10 mouse cellular contexts compared by ENCODE assay signal in genomic region chr10:127652906-127653638, GRCm38 (mm10). TPM values are rescaled to one million over a fixed set of nuclear protein-coding genes. Genes with fewer than 3 reads are reported as not detected.
DNase-seq lines count a peak whose midpoint lies in the region; ATAC-seq and TF ChIP-seq lines count a peak whose summit lies in the region.
"Had no signal": no experiment of that assay in that cellular context is flagged by ENCODE, and none has a peak within 500 bp of the region (broad histone marks: within the 10 kb centered on the region; RNA-seq: fewer than 3 reads in every experiment).

No protein-coding gene starts in this region.

- no peak overlapping the region for H3K9ac ChIP-seq in heart, embryonic 13.5 days
- H3K9ac ChIP-seq in embryonic facial prominence, embryonic 14.5 days (ENCODE audit: low read depth, low read length) = 0 out of 2 replicates have a peak overlapping the region, but pooled peaks have one; percentile 32
- 0 out of 2 replicates have a peak overlapping the region, but pooled peaks have one; percentile 20 for H3K9ac ChIP-seq in liver, embryonic 11.5 days (ENCODE audit: low read depth, low read length)

- H3K4me3 ChIP-seq in heart, embryonic 13.5 days = 0 out of 2 replicates have a peak overlapping the region, but pooled peaks have one; percentile 6
- H3K4me3 ChIP-seq in E14TG2a.4 (replicated peaks; ENCODE audit: low read length) = peak overlapping the region; percentile 79
- H3K4me3 ChIP-seq in embryonic facial prominence, embryonic 14.5 days (ENCODE audit: low read depth, low read length) = no peak overlapping the region
- H3K4me3 ChIP-seq in liver, embryonic 11.5 days (ENCODE audit: low read depth, low read length) = no peak overlapping the region; the same call in 1 of the 2 replicates

- WGBS in heart, embryonic 13.5 days = 47% methylated on average over 21 of the region's 21 CpGs
- WGBS in embryonic facial prominence, embryonic 14.5 days = 47% methylated on average over 21 of the region's 21 CpGs
- WGBS in liver, embryonic 11.5 days = 58% methylated on average over 21 of the region's 21 CpGs

- H3K9me3 ChIP-seq in heart, embryonic 13.5 days = no peaks in the 10 kb centered on the region
- no peaks in the 10 kb centered on the region for H3K9me3 ChIP-seq in E14TG2a.4 (ENCODE audit: low read length)
- H3K9me3 ChIP-seq in embryonic facial prominence, embryonic 14.5 days (ENCODE audit: control insufficient read depth, low read length) = no peaks in the 10 kb centered on the region
- no peaks in the 10 kb centered on the region for H3K9me3 ChIP-seq in liver, embryonic 11.5 days (ENCODE audit: control insufficient read depth, low read length)

- H3K4me1 ChIP-seq in heart, embryonic 13.5 days = peaks cover 9% of the 10 kb centered on the region
- H3K4me1 ChIP-seq in E14TG2a.4 (replicated peaks; ENCODE audit: low read depth, low read length) = peaks cover 56% of the 10 kb centered on the region
- H3K4me1 ChIP-seq in embryonic facial prominence, embryonic 14.5 days (ENCODE audit: control insufficient read depth, insufficient read depth, low read length) = no peaks in the 10 kb centered on the region
- peaks cover 5% of the 10 kb centered on the region for H3K4me1 ChIP-seq in liver, embryonic 11.5 days (replicated peaks; ENCODE audit: control insufficient read depth, insufficient read depth, low read length)

- no peak for ATAC-seq in heart, embryonic 13.5 days (ENCODE audit: extremely low read depth, insufficient number of reproducible peaks, low FRiP score, low TSS enrichment)
- ATAC-seq in embryonic facial prominence, embryonic 14.5 days (ENCODE audit: low read depth) = no peak
- ATAC-seq in liver, embryonic 11.5 days (replicated peaks; ENCODE audit: low FRiP score) = no peak

- H3K27me3 ChIP-seq in heart, embryonic 13.5 days (replicated peaks) = no peaks in the 10 kb centered on the region
- H3K27me3 ChIP-seq in E14TG2a.4 (ENCODE audit: insufficient read depth, low read length) = 0 out of 2 replicates have a peak, but pooled peaks cover 8% of the 10 kb centered on the region
- H3K27me3 ChIP-seq in embryonic facial prominence, embryonic 14.5 days (replicated peaks; ENCODE audit: control insufficient read depth, insufficient read depth, low read length) = no peaks in the 10 kb centered on the region
- H3K27me3 ChIP-seq in liver, embryonic 11.5 days (replicated peaks; ENCODE audit: control insufficient read depth, insufficient read depth, low read length) = no peaks in the 10 kb centered on the region

- peak overlapping the region; percentile 16 for H3K4me2 ChIP-seq in heart, embryonic 13.5 days
- peak overlapping the region; percentile 26 for H3K4me2 ChIP-seq in embryonic facial prominence, embryonic 14.5 days (ENCODE audit: low read depth, low read length)
- peak overlapping the region; percentile 25 for H3K4me2 ChIP-seq in liver, embryonic 11.5 days

- H3K36me3 ChIP-seq in heart, embryonic 13.5 days = peaks cover 91% of the 10 kb centered on the region
- H3K36me3 ChIP-seq in E14TG2a.4 (ENCODE audit: insufficient read depth, low read length) = no peaks in the 10 kb centered on the region
- H3K36me3 ChIP-seq in embryonic facial prominence, embryonic 14.5 days (ENCODE audit: control insufficient read depth, insufficient read depth, low read length) = peaks cover 67% of the 10 kb centered on the region
- peaks cover 12% of the 10 kb centered on the region for H3K36me3 ChIP-seq in liver, embryonic 11.5 days (ENCODE audit: control insufficient read depth, insufficient read depth, low read length)

- DNase-seq in heart, adult 18-20 months = no peak
- no peak for DNase-seq in embryonic facial prominence, embryonic 14.5 days (ENCODE audit: low spot score)
- DNase-seq in liver, embryonic 11.5 days (ENCODE audit: low spot score) = no peak
- DNase-seq in Muller cell, postnatal 12 days (ENCODE audit: inconsistent ontology term) = no peak
- DNase-seq in right cerebral cortex, postnatal 4 days = no peak
- no peak for DNase-seq in cerebellum, postnatal 25 days
- DNase-seq: gastrocnemius, postnatal 36 days had no signal

- H3K27ac ChIP-seq in heart, embryonic 13.5 days (replicated peaks) = no peak overlapping the region
- H3K27ac ChIP-seq in embryonic facial prominence, embryonic 14.5 days (replicated peaks; ENCODE audit: low read depth, low read length) = no peak overlapping the region
- H3K27ac ChIP-seq in liver, embryonic 11.5 days (ENCODE audit: low read depth, low read length) = no peak overlapping the region; the same call in 1 of the 2 replicates

- no peak for TF ChIP-seq CTCF in E14TG2a.4 (conservative IDR thresholded peaks at IDR 0.05; ENCODE audit: low read length)

RNA-seq across cellular contexts. Expression of gene Stat6, which starts 10.3 kb away (rescaled TPM):
- polyA plus RNA-seq in heart, embryonic 13.5 days (2015; fragmentation: Nextera tagmentation; extraction: Ambion mirVana) = 24.5 and 24.6 TPM in 2 replicates
- total RNA-seq in heart, adult 18-20 months (2021) = 10 to 100 TPM; 45.2 to 45.7 TPM
- 22.9 and 23.1 TPM in 2 replicates for polyA plus RNA-seq in embryonic facial prominence, embryonic 14.5 days (2014; fragmentation: Nextera tagmentation; extraction: Ambion mirVana)
- polyA plus RNA-seq in liver, embryonic 11.5 days (2014; fragmentation: Nextera tagmentation; extraction: Ambion mirVana) = 28.7 TPM in 2 replicates

RNA-seq across cellular contexts. Expression of gene Nemp1, which starts 13.6 kb away (rescaled TPM):
- 7.1 and 7.4 TPM in 2 replicates for polyA plus RNA-seq in heart, embryonic 13.5 days (2015; fragmentation: Nextera tagmentation; extraction: Ambion mirVana)
- total RNA-seq in heart, adult 18-20 months (2021) = 1 to 10 TPM; 3.6 to 3.8 TPM
- polyA plus RNA-seq in embryonic facial prominence, embryonic 14.5 days (2014; fragmentation: Nextera tagmentation; extraction: Ambion mirVana) = 10.5 and 11.2 TPM in 2 replicates
- 10.5 and 11.2 TPM in 2 replicates for polyA plus RNA-seq in liver, embryonic 11.5 days (2014; fragmentation: Nextera tagmentation; extraction: Ambion mirVana)

RNA-seq across cellular contexts. Expression of gene Nab2, which starts 15.3 kb away (rescaled TPM):
- 9.7 and 10.4 TPM in 2 replicates for polyA plus RNA-seq in heart, embryonic 13.5 days (2015; fragmentation: Nextera tagmentation; extraction: Ambion mirVana)
- total RNA-seq in heart, adult 18-20 months (2021) = 1 to 10 TPM; 4.8 to 5.3 TPM
- 15.2 and 16.1 TPM in 2 replicates for polyA plus RNA-seq in embryonic facial prominence, embryonic 14.5 days (2014; fragmentation: Nextera tagmentation; extraction: Ambion mirVana)
- polyA plus RNA-seq in liver, embryonic 11.5 days (2014; fragmentation: Nextera tagmentation; extraction: Ambion mirVana) = 5.7 and 5.8 TPM in 2 replicates

RNA-seq across cellular contexts. Expression of gene Lrp1, which starts 32.1 kb away (rescaled TPM):
- 30.7 and 37.9 TPM in 2 replicates for polyA plus RNA-seq in heart, embryonic 13.5 days (2015; fragmentation: Nextera tagmentation; extraction: Ambion mirVana)
- 10 to 100 TPM; 65.2 to 69.7 TPM for total RNA-seq in heart, adult 18-20 months (2021)
- 137 and 145 TPM in 2 replicates for polyA plus RNA-seq in embryonic facial prominence, embryonic 14.5 days (2014; fragmentation: Nextera tagmentation; extraction: Ambion mirVana)
- 35.7 and 36.8 TPM in 2 replicates for polyA plus RNA-seq in liver, embryonic 11.5 days (2014; fragmentation: Nextera tagmentation; extraction: Ambion mirVana)

RNA-seq across cellular contexts. Expression of gene Myo1a, which starts 51.9 kb away (rescaled TPM):
- 0.27 and 0.28 TPM in 2 replicates for polyA plus RNA-seq in heart, embryonic 13.5 days (2015; fragmentation: Nextera tagmentation; extraction: Ambion mirVana)
- total RNA-seq in heart, adult 18-20 months (2021) = under 1 TPM in 1 of 2 experiments, not detected in 1; 0.08 TPM
- 0.75 and 1.2 TPM in 2 replicates for polyA plus RNA-seq in embryonic facial prominence, embryonic 14.5 days (2014; fragmentation: Nextera tagmentation; extraction: Ambion mirVana)
- 0.14 TPM in 1 of 2 replicates, not detected in the other for polyA plus RNA-seq in liver, embryonic 11.5 days (2014; fragmentation: Nextera tagmentation; extraction: Ambion mirVana)
- total RNA-seq: common myeloid progenitor, adult 5-6 weeks had no signal

Comparison
In these comparisons a context has a peak if more than half of its experiments do, and no peak if none do; other contexts are left out.
1. H3K4me3 ChIP-seq: peak in heart, embryonic 13.5 days (single experiment) and E14TG2a.4 (single experiment); none in embryonic facial prominence, embryonic 14.5 days (single experiment) and liver, embryonic 11.5 days (single experiment).
2. Peak in every context shown above with its lines, with median percentiles within 50 percentile points of each other: H3K4me2 ChIP-seq.